Mouse (Mus musculus): ENCODE measurements around the gene Togaram2. TPM values are rescaled to one million over a fixed set of nuclear protein-coding genes. Genes with fewer than 3 reads are reported as not detected.
A peak's percentile ranks its signal among the peaks of the same experiment; 100 is the strongest.
"Not testable (repeated sequence)": the region's sequence is repeated elsewhere in the genome, so short reads cannot be mapped to it uniquely, and the experiment has no call there.

Gene Togaram2
- total RNA-seq (2022): 1 to 10 TPM; 5.4 to 6.7 (median 5.6) TPM

DNA sequence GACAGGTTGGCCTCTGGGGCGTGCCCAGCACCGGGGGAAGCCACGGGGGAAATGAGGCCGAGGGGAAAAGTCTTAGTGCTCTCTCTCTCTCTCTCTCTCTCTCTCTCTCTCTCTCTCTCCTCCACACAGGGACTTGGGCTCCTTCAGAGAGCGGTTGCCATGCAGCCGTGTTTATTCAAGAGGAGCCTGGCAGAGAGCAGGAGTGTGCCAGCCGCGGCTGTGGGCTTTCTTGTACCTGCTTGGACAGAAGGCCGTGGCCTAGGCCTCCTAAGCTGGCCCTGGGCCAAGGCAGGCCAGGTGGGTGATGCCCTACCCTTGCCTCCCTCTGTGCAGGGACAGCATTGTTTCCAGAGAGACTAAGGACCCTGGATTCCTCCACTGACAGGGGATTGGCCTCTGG, at the start of gene Togaram2:
Gene Togaram2 (plus strand): TSS at position 170 of the 400 bp plus-strand sequence.
- no peak for DNase-seq (ENCODE audit: low spot score)

DNA sequence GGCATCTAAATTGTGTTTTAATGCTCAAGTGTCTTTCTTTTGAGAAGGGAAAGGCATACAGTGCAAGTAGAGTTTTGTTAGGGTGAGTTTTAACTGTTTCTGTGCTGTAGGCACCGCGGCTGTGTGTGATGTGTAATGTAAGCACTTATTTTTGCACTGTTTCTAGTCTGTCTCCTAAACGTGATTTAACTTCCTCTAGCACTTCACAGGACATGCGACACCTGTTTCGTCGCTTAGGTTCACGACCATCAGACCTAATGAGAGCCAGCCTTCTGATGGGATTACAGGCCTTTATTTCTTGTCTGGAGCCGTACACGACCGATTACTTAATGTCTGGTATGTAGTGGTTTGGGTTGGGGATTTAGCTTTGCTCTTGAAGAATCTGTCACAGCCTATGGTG, 41.3 kb upstream of the Togaram2 start:
- no peak for DNase-seq (ENCODE audit: low spot score)

DNA sequence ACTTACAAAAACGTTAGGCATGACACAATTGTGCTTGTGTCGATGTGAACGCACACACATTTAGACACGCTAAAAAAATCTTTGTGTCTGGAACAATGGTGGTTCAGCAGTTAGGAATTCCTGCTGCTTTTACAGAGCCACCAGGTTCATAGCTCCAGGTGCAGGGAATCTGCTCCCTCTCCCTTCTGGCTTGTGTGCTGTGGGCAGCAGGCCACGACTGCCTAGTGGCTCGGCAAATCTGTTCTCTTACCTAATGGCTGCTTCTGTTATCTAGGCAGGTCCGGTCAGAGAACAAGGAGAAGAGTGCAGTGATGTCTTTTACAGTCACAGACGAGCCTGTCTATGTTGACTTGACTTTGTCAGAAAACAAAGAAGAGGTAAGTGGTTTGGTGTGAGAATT, 39.7 kb upstream of the Togaram2 start:
- DNase-seq (ENCODE audit: low spot score): no peak

DNA sequence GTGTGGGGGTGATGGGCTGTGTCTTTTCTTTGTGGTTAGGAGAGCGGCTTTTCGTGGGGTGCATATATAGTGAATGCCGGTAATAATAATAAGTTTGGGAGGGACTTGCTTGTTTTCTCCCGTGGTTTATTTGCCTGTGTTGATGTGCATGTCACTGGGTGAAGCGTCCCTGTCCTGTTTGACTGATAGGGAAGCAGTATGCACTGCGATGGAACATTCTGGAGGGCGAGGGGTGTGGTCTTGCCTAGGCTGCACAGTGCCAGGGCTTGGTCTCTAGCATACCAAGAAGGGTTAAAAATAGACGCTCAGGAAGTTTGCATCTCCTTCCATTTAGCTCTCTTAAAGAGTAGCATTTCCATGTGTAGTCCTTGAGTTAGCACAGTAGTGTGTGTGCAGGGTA, 36.3 kb upstream of the Togaram2 start:
- no peak for DNase-seq (ENCODE audit: low spot score)

DNA sequence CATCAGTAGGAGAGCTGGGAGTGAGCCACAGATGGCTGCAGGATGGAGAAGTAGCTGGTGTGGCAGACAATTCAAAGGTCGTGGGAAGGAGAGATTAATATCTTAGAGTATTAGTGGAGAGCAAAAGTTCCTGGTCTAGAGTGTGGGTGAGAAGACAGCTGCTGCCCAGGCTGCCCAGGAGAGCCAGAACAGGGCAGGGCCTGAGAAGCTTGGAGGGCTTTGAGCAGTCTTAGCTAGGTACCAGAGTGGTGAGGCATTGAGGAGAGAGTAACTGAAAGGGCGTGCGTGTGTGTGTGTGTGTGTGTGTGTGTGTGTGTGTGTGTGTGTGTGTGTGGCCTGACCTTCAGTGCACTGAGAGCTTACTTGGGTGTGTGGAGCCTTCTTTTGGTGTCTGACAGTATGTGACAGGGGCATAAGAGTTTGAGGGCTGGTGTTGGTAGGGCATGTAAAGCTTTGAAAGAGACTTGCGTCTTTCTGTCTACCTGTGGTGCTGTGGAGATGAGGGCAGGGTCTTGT, 35.3 kb upstream of the Togaram2 start:
- no peak for DNase-seq (ENCODE audit: low spot score)

DNA sequence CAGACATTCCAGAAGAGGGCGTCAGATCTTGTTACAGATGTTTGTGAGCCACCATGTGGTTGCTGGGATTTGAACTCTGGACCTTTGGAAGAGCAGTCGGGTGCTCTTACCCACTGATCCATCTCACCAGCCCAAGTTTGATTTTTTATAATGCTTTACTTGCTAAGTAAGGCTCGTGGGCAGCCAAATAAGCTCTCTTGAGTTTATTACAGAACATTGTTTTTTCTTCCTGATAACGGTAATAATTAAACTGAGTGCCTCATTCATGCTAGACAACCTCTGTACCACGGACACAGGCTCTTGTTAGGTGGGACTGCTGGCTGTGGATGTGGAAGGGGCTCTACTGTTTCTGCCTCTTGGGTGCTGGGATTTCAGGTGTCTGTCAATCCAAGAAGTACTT, 34.0 kb upstream of the Togaram2 start:
- not testable (repeated sequence) for DNase-seq (ENCODE audit: low spot score)

DNA sequence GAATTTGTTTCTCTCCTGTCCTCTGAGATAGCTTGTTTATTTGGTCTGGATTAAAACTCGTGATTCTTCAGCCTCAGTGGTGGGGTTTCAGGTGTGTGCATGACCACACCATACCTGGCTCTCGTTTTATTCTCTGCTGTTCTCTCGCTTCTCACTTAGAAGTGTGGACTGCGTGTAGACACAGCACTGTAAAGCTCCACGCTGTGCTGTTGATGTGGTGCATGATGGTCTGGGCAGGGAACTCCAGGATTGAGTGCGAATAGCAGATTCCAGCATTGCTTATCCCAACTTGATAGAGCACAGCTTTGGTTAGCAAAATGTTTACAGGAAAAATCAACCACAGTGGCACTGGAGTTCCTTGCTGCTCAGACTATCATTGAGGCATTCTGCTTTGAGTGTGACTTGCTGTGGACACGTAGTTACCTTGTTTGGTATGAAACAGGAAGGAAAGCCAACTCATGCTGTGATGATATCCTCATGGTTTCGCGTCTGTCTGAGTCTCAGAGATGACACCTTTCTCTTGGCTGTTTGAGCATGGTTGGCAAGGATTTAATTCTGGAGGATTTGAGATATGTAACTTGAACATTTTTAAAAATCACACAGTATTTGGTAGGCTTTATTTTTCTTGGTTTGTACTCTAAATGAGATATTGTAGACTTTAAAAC, 32.5 kb upstream of the Togaram2 start:
- DNase-seq (ENCODE audit: low spot score): no peak

DNA sequence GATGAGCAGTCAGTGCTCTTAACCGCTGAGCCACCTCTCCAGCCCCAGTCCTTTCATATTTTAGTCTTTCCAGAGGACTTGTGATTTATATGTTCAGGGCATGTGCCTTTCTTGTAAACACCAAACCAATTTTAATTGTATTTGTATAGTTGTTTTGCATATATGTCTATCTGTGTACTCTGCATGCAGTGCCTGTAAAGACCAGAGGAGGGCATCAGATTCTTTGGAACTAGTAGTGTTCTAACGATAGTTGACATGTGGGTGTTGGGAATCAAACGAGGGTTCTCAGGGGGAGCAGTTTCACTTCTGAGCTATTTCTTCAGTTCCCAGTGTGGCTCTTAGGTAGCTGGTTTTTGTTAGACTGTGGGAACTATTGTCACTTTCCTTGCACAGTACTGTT, 30.9 kb upstream of the Togaram2 start:
- DNase-seq (ENCODE audit: low spot score): no peak

DNA sequence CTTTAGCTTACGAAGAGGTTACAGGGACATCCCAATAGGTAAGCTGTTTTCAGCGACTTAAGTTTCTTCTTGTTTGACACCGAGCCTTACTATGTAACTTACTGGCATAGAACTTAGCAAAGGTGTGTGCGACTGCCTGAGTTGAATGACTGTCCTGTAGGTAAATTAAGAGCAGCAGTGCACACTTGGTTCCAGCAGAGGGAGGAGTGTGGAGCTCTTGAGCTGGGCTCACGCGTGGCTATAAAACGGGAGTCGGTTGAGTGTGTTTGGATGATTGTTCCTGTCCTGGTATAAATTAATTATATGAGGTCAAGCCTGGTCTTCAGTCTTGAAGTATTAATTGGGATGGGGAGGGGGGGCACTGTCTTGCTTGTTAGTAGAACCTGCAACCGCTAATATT, 23.1 kb upstream of the Togaram2 start:
- DNase-seq (ENCODE audit: low spot score): no peak

DNA sequence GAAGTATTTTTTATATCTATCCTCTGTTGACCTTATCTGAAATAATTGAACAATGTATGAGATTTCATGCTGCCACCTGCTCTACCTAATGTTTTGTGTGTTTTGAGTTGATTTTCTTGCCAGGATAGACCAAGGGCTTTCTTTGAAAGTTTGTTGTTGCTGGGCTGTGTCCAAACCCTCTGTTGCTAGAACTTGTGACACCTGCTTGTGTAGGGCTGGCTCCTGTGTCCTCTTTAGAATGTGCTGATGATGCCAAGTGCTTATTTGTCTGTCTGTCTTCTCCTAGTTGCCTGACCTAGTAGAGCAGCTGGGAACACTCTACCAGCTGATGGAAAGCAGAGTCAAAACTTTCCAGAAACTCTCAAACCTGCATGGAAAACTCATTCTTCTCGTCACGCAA, 20.6 kb upstream of the Togaram2 start:
- no peak for DNase-seq (ENCODE audit: low spot score)

DNA sequence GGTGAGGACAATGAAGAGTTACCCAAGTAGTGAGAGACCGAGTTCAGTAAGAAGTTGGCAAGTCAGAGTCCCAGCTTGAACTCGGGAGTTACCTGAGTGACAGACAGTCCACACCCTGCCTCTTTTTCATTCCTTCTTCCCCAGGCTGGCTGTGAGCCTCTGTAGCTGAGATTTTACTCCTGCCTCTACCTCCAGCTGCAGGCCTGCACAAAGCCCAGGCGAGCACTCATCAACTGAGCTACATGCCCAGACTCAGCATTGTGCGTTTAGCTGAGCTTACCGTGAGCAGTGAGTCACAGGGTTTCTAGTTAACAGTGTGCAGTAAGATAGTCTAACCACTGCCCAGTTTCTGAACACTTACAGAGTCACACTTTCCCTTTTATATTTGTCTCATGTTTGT, 20.1 kb upstream of the Togaram2 start:
- no peak for DNase-seq (ENCODE audit: low spot score)

DNA sequence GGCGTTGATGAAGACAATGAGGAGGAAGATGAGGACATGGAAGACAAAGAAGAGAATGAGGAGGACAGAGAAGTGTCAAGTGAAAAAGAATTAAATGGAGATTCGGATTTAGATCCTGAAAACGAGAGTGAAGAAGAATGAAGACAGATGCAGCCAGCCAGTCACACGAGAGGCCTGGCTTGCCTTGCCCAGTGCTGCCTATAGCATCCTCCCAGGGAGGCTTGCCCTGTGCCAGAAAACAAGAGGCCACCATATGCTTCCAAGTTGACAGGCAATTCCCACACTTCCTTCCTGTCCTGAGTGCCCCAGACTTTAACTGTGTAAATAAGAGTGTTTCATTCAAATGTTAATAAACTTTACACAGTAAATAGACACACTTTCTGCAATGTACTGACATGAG, 15.5 kb upstream of the Togaram2 start:
- DNase-seq (ENCODE audit: low spot score): no peak

DNA sequence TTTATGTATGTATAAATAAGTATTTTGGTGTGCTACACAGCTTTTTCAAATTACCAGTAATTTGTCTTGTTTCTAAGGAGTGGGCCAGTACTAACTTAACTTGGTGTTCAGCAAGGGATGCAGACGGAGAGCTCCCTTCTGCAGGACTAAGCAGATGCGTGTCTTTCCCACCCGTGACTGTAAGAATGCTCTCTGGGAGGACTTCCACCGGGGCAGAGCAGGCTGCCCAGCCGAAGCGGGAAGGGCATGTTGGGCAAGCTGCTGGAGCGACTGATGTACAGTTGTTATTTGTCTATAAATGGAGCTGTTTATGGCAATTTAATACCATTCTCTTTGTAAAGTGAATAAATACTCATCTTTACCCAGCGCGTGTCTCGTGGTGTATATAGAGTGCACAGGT, 14.4 kb upstream of the Togaram2 start:
- DNase-seq (ENCODE audit: low spot score): no peak

DNA sequence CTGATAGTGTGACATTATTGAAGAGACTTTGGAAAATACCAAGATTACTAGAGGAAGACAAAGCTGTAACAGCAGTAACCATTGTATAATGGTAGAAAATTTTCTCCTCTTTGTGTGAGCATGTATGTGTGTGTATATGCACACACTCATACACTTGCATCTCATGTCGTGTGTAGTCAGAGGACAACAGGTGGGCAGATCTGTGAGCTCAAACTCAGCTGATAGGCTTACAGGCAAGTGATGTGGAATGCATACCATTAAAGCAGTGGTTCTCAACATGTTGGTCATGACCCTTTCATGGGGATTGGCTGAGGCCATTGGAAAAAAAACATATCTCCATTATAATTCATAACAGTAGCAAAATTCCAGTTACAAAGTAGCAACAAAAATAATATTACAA, 12.7 kb upstream of the Togaram2 start:
- DNase-seq (ENCODE audit: low spot score): no peak

DNA sequence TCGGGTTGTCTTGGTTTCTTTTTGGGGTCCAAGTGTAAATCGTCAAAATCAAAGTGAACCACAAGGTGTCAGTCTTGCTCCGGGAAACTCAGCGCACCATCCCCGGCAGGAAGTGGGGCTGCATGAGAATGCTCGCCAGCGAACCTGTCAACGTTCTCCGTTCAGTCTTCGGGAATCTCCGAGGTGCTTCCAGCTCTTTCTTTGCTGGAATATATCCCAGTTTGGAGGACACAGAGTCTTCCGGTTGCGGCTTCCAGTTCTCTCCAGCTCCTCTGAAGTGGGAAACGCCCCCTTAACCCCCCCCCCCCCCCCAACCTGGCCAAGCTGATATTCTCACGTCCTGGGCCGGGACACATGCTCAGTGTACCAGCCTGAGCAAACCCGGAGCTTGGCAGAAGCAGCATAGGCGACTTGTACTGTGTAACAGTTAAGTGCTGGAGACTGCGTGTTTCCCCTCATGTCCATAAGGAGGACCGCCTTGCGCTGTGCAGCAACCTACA, 10.3 kb upstream of the Togaram2 start:
- DNase-seq (ENCODE audit: low spot score): peak; percentile 80

DNA sequence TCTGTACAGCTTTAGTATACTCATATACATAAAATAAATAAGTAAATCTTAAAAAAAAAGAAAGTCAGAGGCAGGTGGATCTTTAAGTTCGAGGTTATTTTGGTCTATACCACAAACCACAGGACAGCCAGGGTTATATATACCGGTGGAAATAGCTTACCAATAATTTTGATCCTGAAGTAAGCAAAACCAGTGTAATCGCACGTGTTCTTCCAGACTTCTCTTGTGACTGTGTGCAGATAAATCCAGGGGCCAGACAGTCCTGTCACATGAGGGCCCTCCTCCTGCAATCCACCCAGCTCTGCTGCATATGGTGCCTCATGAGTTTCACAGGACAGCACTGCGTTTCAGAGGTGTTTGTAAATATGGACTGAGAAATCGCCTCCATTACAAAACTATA, 9.6 kb upstream of the Togaram2 start:
- DNase-seq (ENCODE audit: low spot score): no peak

DNA sequence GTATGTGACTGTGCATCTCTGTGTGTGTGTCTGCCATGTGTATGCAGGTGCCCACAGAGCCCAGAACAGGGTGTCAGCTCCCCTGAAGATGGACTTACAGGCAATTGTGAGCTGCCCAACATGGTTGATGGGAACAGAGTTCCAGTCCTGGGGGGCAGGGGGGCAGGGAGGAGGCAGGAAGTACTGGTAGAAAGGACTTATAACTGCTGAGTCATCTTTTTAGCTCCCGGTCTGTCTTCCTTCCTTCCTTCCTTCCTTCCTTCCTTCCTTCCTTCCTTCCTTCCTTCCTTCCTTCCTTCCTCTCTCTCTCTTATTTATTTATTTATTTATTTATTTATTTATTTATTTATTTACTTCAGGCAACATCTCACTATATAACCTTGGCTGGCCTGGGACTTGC, 8.9 kb upstream of the Togaram2 start:
- DNase-seq (ENCODE audit: low spot score): no peak

DNA sequence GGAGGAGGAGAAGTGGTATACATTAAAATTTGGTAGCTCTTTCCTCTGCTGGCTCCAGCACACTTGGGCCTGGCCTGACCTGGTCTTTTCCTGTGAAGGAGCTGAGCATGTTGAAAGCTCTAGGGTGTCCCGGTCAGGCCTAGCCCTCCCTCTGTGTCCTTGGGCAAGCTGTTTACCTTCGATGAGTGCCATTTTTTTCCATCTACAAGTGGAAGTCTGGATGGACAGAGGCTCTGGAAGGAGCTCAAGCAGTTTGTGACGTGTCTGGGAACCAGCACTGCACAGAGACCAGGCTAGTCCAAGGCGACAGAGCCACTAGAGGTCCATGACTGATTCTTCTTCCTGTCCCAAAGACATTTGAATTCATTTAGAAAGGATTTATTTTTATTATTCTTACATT, 7.9 kb upstream of the Togaram2 start:
- DNase-seq (ENCODE audit: low spot score): no peak

DNA sequence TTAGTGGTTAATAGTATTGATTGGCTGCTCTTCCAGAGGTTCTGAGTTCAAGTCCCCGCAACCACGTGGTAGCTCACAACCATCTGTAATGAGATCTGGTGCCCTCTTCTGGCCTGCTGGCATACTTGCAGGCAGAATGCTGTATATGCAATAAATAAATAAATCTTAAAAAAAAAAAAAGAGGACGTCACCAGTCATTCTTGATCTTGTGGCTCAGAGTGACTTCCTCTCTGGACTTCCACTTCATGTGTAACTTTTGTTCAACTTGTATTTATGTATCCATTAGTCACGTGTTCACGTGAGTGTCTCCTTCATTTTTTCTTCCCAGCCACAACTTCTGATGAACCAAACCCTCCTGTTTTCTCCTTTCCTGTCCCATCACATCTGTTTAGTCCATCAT, 3.5 kb upstream of the Togaram2 start:
- no peak for DNase-seq (ENCODE audit: low spot score)

DNA sequence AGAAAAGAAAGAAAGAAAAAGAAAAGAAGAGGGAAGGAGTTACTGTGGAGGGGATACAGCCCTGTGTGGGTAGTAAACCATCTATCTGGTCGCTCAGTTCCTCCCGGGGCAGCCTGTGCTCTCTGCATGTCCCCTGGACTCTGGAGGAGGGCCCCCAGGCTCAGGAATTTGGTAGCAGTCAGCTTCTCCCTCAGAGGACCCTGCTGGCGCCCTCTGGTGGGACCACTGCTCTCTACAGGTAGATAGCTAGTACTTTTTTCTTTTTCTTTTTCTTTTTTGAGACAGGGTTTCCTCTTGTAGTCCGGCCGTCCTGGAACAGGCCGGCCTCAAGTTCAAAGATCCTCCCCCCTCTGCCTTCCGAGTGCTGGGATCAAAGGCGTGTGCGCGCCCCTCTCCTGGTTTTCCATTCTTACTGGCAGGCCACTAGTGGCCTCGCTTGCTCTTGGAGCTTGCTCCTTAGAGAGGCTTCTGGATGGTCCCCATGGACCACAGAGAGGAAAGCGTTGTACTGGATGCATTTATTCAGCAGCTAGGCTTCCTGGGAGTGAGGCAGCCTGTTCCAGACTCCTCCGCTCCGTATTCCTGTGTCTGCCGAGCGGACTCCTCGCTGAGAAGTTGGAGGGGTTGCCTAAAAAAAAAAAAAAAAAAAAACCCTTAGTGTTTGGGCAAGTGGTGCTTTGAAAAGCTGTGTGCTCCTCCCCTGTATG, 1.1 kb upstream of the Togaram2 start:
- no peak for DNase-seq (ENCODE audit: low spot score)

DNA sequence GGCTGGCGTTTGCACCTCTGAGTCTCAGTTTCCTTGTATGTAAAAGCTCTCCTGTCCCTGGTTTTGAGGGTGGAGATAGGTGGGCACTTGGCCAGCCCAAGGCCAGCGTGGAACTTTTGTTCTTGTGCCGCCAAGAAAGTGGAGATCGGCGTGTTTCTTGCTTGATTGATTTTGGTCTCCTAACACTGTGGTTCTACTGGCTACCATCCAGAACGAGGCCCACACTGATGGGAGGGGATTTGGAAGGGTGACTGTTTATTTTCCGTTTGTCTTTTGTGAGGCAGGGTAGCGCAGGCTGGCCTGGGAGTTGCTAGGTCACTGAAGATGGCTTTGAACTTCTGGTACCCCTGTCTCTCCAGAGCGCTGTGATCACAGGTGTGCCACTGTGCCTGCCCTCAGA, 875 bp downstream of the Togaram2 start:
- DNase-seq (ENCODE audit: low spot score): no peak

DNA sequence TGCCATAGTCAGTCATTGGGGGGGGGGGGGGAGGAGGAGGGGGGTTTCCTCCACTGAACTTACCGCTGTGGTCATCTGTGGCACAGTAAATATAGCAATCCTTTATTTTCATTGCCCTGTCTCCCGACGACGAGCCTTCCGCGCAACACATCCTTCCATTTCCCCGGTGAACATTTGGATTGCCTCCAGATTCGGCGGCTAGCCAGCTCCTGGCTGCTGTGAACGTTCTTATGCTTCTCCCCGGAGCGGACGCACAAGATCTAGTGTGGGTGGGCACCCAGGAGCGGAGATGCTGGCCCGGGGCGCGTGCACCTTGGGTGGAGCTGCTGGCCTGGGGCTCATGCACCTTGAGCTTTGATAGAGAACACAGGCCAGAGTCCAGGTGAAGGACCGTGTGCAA, 1.8 kb downstream of the Togaram2 start:
- DNase-seq (ENCODE audit: low spot score): no peak

DNA sequence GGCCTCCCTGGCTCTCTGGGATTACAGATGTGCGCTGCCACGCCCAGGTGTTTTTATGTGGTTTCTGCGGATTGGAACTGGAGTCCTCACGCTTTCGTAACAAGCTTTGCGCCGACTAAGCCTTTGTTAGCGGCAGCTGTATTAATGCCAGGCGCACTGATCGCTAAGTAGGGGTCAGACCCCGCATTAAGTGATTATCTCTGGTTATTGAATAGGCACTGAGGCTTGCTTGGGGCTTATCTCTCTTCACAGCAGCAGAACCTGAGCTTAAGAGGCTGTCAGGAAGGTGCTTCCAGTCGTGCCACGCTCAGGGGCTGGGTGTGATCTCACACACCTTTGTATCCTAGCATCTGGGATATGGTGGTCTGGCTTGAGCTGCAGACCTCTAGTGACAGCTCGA, 8.6 kb downstream of the Togaram2 start:
- DNase-seq (ENCODE audit: low spot score): no peak
